Mouse (Mus musculus): ENCODE results near the gene Rreb1. TPM values are rescaled to one million over a fixed set of nuclear protein-coding genes. Genes with fewer than 3 reads are reported as not detected.

Gene Rreb1
- polyA plus RNA-seq, 2 experiments = 19.0 to 21.4 TPM

DNA sequence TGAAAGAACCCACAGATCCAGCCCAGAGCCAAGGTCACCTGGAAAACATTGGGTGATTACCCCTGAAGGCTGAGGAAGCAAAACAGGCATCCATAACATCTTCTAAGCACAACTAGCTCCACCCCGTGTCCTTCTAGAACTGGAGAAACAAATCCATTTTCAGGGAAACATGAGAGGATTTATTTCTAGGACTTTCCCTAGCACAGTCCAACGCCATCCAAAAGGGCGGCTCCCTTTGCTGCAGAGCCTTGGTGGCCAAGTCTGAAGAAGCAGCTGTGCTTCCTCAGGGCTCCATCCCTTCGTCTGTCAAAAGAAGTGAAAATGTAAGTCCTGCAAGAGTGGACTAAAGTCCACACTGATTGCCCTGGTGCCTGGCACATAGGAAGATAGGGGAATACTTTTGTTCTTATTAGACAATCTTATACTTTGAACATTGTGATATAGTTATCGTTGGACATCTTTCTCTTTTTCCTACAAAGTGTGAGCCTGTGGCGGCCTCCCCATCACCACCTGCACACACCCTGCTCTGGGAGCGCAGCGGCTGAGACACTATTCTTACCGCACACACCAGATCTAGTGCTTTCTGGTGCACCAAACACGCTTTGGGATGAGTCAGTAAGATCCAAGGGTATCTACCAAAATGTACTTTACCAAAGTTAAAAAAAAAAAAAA, 18.7 kb upstream of the Rreb1 start:
- no peak overlapping the region for H3K4me2 ChIP-seq (replicated peaks; ENCODE audit: low read depth, low read length, severe bottlenecking)
- H3K4me1 ChIP-seq (ENCODE audit: control insufficient read depth, insufficient read depth, low read length) = peaks cover 7% of the 10 kb centered on the region
- no peaks in the 10 kb centered on the region for H3K27me3 ChIP-seq (ENCODE audit: control insufficient read depth, insufficient read depth, low read length)
- no peak for ATAC-seq (ENCODE audit: low FRiP score, low read depth)
- no peaks in the 10 kb centered on the region for H3K9me3 ChIP-seq (ENCODE audit: control insufficient read depth, low read length)
- WGBS = 86% methylated on average over 10 of the region's 10 CpGs
- no peak overlapping the region for H3K9ac ChIP-seq (ENCODE audit: low read depth, low read length, severe bottlenecking)
- no peak overlapping the region for H3K27ac ChIP-seq (replicated peaks; ENCODE audit: low read depth, low read length)
- DNase-seq (ENCODE audit: low spot score) = no peak
- TF ChIP-seq POLR2A (IDR thresholded peaks at IDR 0.05; ENCODE audit: borderline replicate concordance, extremely low read depth, insufficient read depth, insufficient read length) = no peak
- H3K4me3 ChIP-seq (replicated peaks; ENCODE audit: low read length) = no peak overlapping the region
- no peaks in the 10 kb centered on the region for H3K36me3 ChIP-seq (ENCODE audit: control insufficient read depth, insufficient read depth, low read length)

DNA sequence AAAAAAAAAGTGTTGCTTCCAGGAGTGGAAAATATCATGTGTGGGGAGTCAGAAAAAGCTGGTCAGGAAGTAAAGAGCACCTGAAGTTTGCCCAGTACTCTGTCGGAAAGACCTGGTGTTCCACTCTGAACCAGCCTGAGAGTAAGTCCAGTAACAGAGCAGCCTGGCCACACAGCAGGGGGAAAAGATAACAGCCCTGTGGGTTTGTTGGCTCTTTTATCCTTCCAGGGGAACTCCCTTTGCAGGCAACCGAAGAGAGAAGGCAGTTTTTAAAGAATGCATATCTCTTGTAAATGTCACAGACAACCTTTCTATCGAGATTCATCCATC, 18.2 kb upstream of the Rreb1 start:
- no peak for TF ChIP-seq POLR2A (IDR thresholded peaks at IDR 0.05; ENCODE audit: borderline replicate concordance, extremely low read depth, insufficient read depth, insufficient read length)
- Histone ChIP-seq H3K4me1 (ENCODE audit: control insufficient read depth, insufficient read depth, low read length) (peaks cover 7% of the 10 kb centered on the region), H3K4me2 (replicated peaks; ENCODE audit: low read depth, low read length, severe bottlenecking) (no peak overlapping the region), H3K27me3 (ENCODE audit: control insufficient read depth, insufficient read depth, low read length) (no peaks in the 10 kb centered on the region), H3K4me3 (replicated peaks; ENCODE audit: low read length) (no peak overlapping the region), H3K9ac (ENCODE audit: low read depth, low read length, severe bottlenecking) (no peak overlapping the region), H3K27ac (replicated peaks; ENCODE audit: low read depth, low read length) (no peak overlapping the region), H3K9me3 (ENCODE audit: control insufficient read depth, low read length) (no peaks in the 10 kb centered on the region), H3K36me3 (ENCODE audit: control insufficient read depth, insufficient read depth, low read length) (no peaks in the 10 kb centered on the region)
- 42% methylated on average over 3 of the region's 3 CpGs for WGBS
- ATAC-seq (ENCODE audit: low FRiP score, low read depth) (no peak), DNase-seq (ENCODE audit: low spot score) (no peak)

DNA sequence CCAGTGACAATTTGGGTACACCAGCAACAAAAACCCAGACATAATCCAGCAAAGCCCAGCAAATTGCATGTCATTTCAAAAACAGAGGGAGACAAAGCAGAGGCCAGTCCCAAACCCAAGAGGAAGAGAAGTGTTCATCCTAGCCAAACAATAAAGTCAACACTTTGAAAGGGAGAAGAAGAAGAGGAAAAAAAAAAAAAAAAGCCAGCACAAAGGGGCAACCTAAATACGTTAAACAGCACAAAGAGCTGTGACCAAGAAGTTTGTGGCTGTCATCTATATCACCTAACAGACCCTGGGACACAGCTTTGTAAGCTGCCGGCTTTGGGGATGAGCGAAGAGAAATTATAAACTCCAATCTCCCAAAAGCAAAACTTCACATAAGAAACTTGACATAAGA, 17.8 kb upstream of the Rreb1 start:
- no peak overlapping the region for H3K9ac ChIP-seq (ENCODE audit: low read depth, low read length, severe bottlenecking)
- 74% methylated on average over 3 of the region's 3 CpGs for WGBS
- ATAC-seq (ENCODE audit: low FRiP score, low read depth) (no peak), DNase-seq (ENCODE audit: low spot score) (no peak)
- no peaks in the 10 kb centered on the region for H3K9me3 ChIP-seq (ENCODE audit: control insufficient read depth, low read length)
- H3K4me3 ChIP-seq (replicated peaks; ENCODE audit: low read length) = no peak overlapping the region
- H3K4me1 ChIP-seq (ENCODE audit: control insufficient read depth, insufficient read depth, low read length) = peaks cover 7% of the 10 kb centered on the region
- no peaks in the 10 kb centered on the region for H3K27me3 ChIP-seq (ENCODE audit: control insufficient read depth, insufficient read depth, low read length)
- TF ChIP-seq POLR2A (IDR thresholded peaks at IDR 0.05; ENCODE audit: borderline replicate concordance, extremely low read depth, insufficient read depth, insufficient read length) = no peak
- no peaks in the 10 kb centered on the region for H3K36me3 ChIP-seq (ENCODE audit: control insufficient read depth, insufficient read depth, low read length)
- no peak overlapping the region for H3K27ac ChIP-seq (replicated peaks; ENCODE audit: low read depth, low read length)
- H3K4me2 ChIP-seq (replicated peaks; ENCODE audit: low read depth, low read length, severe bottlenecking) = no peak overlapping the region

DNA sequence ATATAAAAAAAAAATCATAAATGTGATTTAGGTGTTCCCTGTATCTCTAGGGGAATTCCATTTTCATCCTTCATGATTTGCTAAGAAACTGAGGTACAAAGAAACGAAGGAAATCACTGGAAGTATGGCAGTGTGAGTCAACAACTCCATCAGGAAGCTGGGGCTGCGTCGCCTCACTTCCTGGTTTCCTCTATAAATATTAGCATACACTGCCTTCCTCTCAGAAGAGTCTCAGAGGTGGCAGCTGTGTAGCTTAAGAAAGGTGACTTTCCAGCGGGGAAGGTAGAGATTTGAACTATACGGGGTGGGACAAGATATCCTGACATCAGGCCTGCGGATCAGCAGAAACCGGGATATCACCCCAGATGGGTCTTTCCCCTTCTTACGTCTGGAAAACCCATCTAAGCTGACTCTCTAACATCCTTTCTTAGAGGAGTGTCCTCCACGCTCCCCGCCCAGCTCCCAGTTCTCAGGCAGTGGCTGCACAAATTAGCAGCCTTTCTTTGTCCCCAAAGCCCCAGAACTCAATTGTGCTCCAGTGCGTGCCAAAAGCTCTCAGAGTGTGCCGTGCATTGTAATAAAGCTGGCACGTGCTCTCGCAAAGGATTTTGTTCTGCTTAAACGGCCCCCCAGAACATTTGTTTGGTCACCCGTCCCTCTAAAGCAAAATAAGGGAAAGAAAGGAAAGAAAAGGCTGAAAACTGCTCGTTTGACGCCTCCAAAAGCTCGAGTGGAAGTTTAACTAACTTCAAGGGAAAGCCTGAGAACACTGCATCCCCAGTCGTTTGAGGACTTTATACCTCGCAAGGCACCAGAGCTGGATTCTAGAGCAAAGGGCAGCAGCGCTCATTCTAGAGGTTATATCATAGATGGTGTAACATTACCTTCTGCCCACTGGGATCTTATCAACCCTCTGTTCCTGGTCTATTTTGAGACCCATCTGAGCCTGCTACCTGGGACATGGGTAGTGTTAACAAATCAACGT, 17.0 kb upstream of the Rreb1 start:
- Histone ChIP-seq H3K9me3 (ENCODE audit: control insufficient read depth, low read length) (no peaks in the 10 kb centered on the region), H3K36me3 (ENCODE audit: control insufficient read depth, insufficient read depth, low read length) (no peaks in the 10 kb centered on the region), H3K27me3 (ENCODE audit: control insufficient read depth, insufficient read depth, low read length) (no peaks in the 10 kb centered on the region), H3K4me1 (ENCODE audit: control insufficient read depth, insufficient read depth, low read length) (peaks cover 7% of the 10 kb centered on the region), H3K4me3 (replicated peaks; ENCODE audit: low read length) (no peak overlapping the region), H3K9ac (ENCODE audit: low read depth, low read length, severe bottlenecking) (0 out of 2 replicates have a peak overlapping the region, but pooled peaks have one; percentile 6), H3K4me2 (replicated peaks; ENCODE audit: low read depth, low read length, severe bottlenecking) (no peak overlapping the region; the same call in 1 of the 2 replicates), H3K27ac (replicated peaks; ENCODE audit: low read depth, low read length) (no peak overlapping the region)
- WGBS = 42% methylated on average over 23 of the region's 23 CpGs
- ATAC-seq (ENCODE audit: low FRiP score, low read depth) (no peak), DNase-seq (ENCODE audit: low spot score) (peak; percentile 23)
- no peak for TF ChIP-seq POLR2A (IDR thresholded peaks at IDR 0.05; ENCODE audit: borderline replicate concordance, extremely low read depth, insufficient read depth, insufficient read length)

DNA sequence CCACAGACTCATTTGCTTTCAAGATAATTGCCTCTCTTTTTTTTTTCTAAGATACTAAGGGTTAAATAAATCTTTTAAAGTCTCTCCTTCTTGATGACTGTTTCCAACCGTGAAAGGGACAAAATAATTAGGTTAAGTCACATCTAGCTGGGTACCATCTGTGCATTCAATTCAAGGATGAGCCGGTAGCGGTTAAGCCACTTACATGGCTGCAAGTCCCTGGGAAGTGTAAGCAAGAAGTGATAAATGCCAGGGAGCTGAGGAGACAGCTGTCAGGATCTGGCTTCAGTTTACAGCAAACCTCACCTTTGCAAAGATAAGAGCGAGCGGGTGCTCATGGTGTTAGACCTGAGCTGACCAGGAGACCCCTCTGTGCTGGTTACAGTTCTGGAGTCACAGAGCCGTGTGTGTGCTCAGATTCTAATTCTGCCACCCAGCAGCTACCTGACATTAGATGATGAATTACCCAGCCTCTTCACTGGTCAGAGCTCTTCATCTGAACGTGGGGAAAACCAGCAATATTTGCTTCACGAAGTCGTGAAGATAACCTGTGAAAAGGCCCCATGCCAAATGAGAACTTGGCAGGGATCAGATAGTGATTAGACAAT, 14.3 kb upstream of the Rreb1 start:
- WGBS = 67% methylated on average over 9 of the region's 9 CpGs
- Histone ChIP-seq H3K27me3 (ENCODE audit: control insufficient read depth, insufficient read depth, low read length) (no peaks in the 10 kb centered on the region), H3K4me1 (ENCODE audit: control insufficient read depth, insufficient read depth, low read length) (peaks cover 7% of the 10 kb centered on the region), H3K4me3 (replicated peaks; ENCODE audit: low read length) (no peak overlapping the region), H3K9ac (ENCODE audit: low read depth, low read length, severe bottlenecking) (no peak overlapping the region), H3K9me3 (ENCODE audit: control insufficient read depth, low read length) (no peaks in the 10 kb centered on the region), H3K36me3 (ENCODE audit: control insufficient read depth, insufficient read depth, low read length) (no peaks in the 10 kb centered on the region), H3K27ac (replicated peaks; ENCODE audit: low read depth, low read length) (no peak overlapping the region), H3K4me2 (replicated peaks; ENCODE audit: low read depth, low read length, severe bottlenecking) (no peak overlapping the region)
- ATAC-seq (ENCODE audit: low FRiP score, low read depth) (no peak), DNase-seq (ENCODE audit: low spot score) (no peak)
- TF ChIP-seq POLR2A (IDR thresholded peaks at IDR 0.05; ENCODE audit: borderline replicate concordance, extremely low read depth, insufficient read depth, insufficient read length) = no peak
